Mouse (Mus musculus): ENCODE results near the gene Tmem37. TPM values are rescaled to one million over a fixed set of nuclear protein-coding genes. Genes with fewer than 3 reads are reported as not detected.

The Tmem37 gene
- polyA plus RNA-seq, 1 experiment from 2014 or later: 11.3 TPM

- peak; percentile 75 for DNase-seq (ENCODE audit: low spot score)
Observed at GRCm38 (mm10) chr1:120093482-120094134, 19.7 kb upstream of the Tmem37 start.

GRCm38 (mm10) chr1:120090880-120091570 is 17.2 kb upstream of the Tmem37 start:
- DNase-seq (ENCODE audit: low spot score): no peak

GRCm38 (mm10) chr1:120089180-120089579 is 15.3 kb upstream of the Tmem37 start:
- no peak for DNase-seq (ENCODE audit: low spot score)

GRCm38 (mm10) chr1:120086644-120087043 is 12.8 kb upstream of the Tmem37 start:
- no peak for DNase-seq (ENCODE audit: low spot score)

GRCm38 (mm10) chr1:120085696-120086095 is 11.8 kb upstream of the Tmem37 start:
- no peak for DNase-seq (ENCODE audit: low spot score)

- no peak for DNase-seq (ENCODE audit: low spot score)
Observed at GRCm38 (mm10) chr1:120083921-120084517, 10.1 kb upstream of the Tmem37 start.

GRCm38 (mm10) chr1:120082957-120083585 is 9.2 kb upstream of the Tmem37 start:
- no peak for DNase-seq (ENCODE audit: low spot score)

GRCm38 (mm10) chr1:120080632-120081031 is 6.8 kb upstream of the Tmem37 start:
- DNase-seq (ENCODE audit: low spot score): no peak

- no peak for DNase-seq (ENCODE audit: low spot score)
Observed at GRCm38 (mm10) chr1:120077746-120078410, 4.0 kb upstream of the Tmem37 start.

- DNase-seq (ENCODE audit: low spot score): no peak
Observed at GRCm38 (mm10) chr1:120075507-120075906, 1.6 kb upstream of the Tmem37 start.

GRCm38 (mm10) chr1:120074931-120075330 is 1.1 kb upstream of the Tmem37 start:
- no peak for DNase-seq (ENCODE audit: low spot score)

- DNase-seq (ENCODE audit: low spot score): no peak
Observed at GRCm38 (mm10) chr1:120074307-120074702, 431 bp upstream of the Tmem37 start.

GRCm38 (mm10) chr1:120072900-120073299 is 974 bp downstream of the Tmem37 start:
- no peak for DNase-seq (ENCODE audit: low spot score)

- DNase-seq (ENCODE audit: low spot score): no peak
Observed at GRCm38 (mm10) chr1:120071133-120071532, 2.7 kb downstream of the Tmem37 start.

GRCm38 (mm10) chr1:120070168-120070567 is 3.7 kb downstream of the Tmem37 start:
- DNase-seq (ENCODE audit: low spot score): no peak

GRCm38 (mm10) chr1:120069120-120069519 is 4.8 kb downstream of the Tmem37 start:
- DNase-seq (ENCODE audit: low spot score): no peak

- DNase-seq (ENCODE audit: low spot score): no peak
Observed at GRCm38 (mm10) chr1:120066625-120067024, 7.2 kb downstream of the Tmem37 start.

- no peak for DNase-seq (ENCODE audit: low spot score)
Observed at GRCm38 (mm10) chr1:120066159-120066558, 7.7 kb downstream of the Tmem37 start.

- no peak for DNase-seq (ENCODE audit: low spot score)
Observed at GRCm38 (mm10) chr1:120064036-120064682, 9.7 kb downstream of the Tmem37 start.

GRCm38 (mm10) chr1:120062231-120062630 is 11.6 kb downstream of the Tmem37 start:
- no peak for DNase-seq (ENCODE audit: low spot score)

- DNase-seq (ENCODE audit: low spot score): no peak
Observed at GRCm38 (mm10) chr1:120060687-120061086, 13.2 kb downstream of the Tmem37 start.
